Mouse (Mus musculus) brain, embryonic 14.5 days (tissue): ENCODE data around the gene Sprr2a2.
"Not testable (repeated sequence)": the region's sequence is repeated elsewhere in the genome, so short reads cannot be mapped to it uniquely, and the experiment has no call there.

Experiments
- CTCF ChIP-seq: fragments of 200-500 bp; IDR thresholded peaks from 2 replicates; pipeline ENCODE4 v1.5.1; 2012; ENCODE audit warnings: inconsistent platforms, mild to moderate bottlenecking, moderate library complexity, borderline replicate concordance; ENCODE audit not compliant: insufficient read depth, insufficient read length; ENCODE audit errors: extremely low read depth
- POLR2A ChIP-seq: fragments of 200-500 bp; IDR thresholded peaks from 2 replicates; pipeline ENCODE4 v1.6.1; 2012; ENCODE audit warnings: mild to moderate bottlenecking, inconsistent platforms, borderline replicate concordance; ENCODE audit not compliant: poor library complexity, insufficient read depth, insufficient read length, severe bottlenecking; ENCODE audit errors: extremely low read depth

- not testable (repeated sequence) for TF ChIP-seq POLR2A, CTCF
Measured at GRCm38 (mm10) chr3:92274018-92274417, 58.3 kb downstream of the Sprr2a2 start.
